Mouse (Mus musculus) MEL (cell line): ENCODE data around the gene Usp32. TPM values are rescaled to one million over a fixed set of nuclear protein-coding genes. Genes with fewer than 3 reads are reported as not detected.
A peak's percentile ranks its signal among the peaks of the same experiment; 100 is the strongest.

ENCODE experiments used
- DNase-seq: peaks from one replicate; pipeline ENCODE4 v3.0.0; 2011; ENCODE audit warnings: low read depth, low spot score
- H3K27ac ChIP-seq: 2 replicates; pipeline ENCODE4 v1.5.1; 2012; ENCODE audit warnings: low read depth, mild to moderate bottlenecking, control low read depth, low read length, moderate library complexity; ENCODE audit not compliant: control insufficient read depth
- H3K27me3 ChIP-seq, 2 experiments: fragments of 150-350 bp in 1 of 2; sonication (generic) in 1 of 2; 2 replicates each; pipeline ENCODE4 v1.6.1; 2012; ENCODE audit warnings: low read length in 2 of 2, mild to moderate bottlenecking in 2 of 2, improper control_type of control experiment in 1 of 2, moderate library complexity in 1 of 2; ENCODE audit not compliant: insufficient read depth in 2 of 2, control insufficient read depth in 1 of 2
- H3K36me3 ChIP-seq, 2 experiments: 2 replicates each; pipeline ENCODE4 v1.6.1; 2012 to 2014; ENCODE audit warnings: low read length in 2 of 2, improper control_type of control experiment in 1 of 2, inconsistent platforms in 1 of 2, mild to moderate bottlenecking in 1 of 2; ENCODE audit not compliant: insufficient read depth in 2 of 2, control insufficient read depth in 1 of 2
- H3K4me1 ChIP-seq, 2 experiments: fragments of 150-350 bp in 1 of 2; sonication (generic) in 1 of 2; 2 replicates each; pipeline ENCODE4 v1.6.1; 2012; ENCODE audit warnings: low read length in 2 of 2, improper control_type of control experiment in 1 of 2, mild to moderate bottlenecking in 1 of 2; ENCODE audit not compliant: insufficient read depth in 2 of 2, control insufficient read depth in 1 of 2
- H3K4me3 ChIP-seq, 2 experiments: fragments of 150-350 bp in 1 of 2; sonication (generic) in 1 of 2; 2 replicates each; pipeline ENCODE4 v1.5.1; 2012; ENCODE audit warnings: low read depth in 2 of 2, low read length in 2 of 2, mild to moderate bottlenecking in 2 of 2, moderate library complexity in 2 of 2, control low read depth in 1 of 2, improper control_type of control experiment in 1 of 2; ENCODE audit not compliant: control insufficient read depth in 1 of 2, insufficient read depth in 1 of 2
- H3K79me2 ChIP-seq: 2 replicates; pipeline ENCODE4 v1.6.1; 2012; ENCODE audit warnings: mild to moderate bottlenecking, low read length, moderate library complexity; ENCODE audit not compliant: control insufficient read depth, poor library complexity, insufficient read depth
- H3K9ac ChIP-seq: 2 replicates; pipeline ENCODE4 v1.6.1; 2012; ENCODE audit warnings: low read depth, mild to moderate bottlenecking, control low read depth, low read length, moderate library complexity; ENCODE audit not compliant: control insufficient read depth, poor library complexity, severe bottlenecking
- H3K9me3 ChIP-seq: fragments of 150-350 bp; sonication (generic); replicated peaks from 2 replicates; pipeline ENCODE4 v1.6.1; 2012; ENCODE audit warnings: mild to moderate bottlenecking, low read length, improper control_type of control experiment, moderate library complexity; ENCODE audit not compliant: insufficient read depth
- BHLHE40 ChIP-seq: IDR thresholded peaks from 2 replicates; pipeline ENCODE4 v1.6.1; 2012; ENCODE audit warnings: low read depth, mild to moderate bottlenecking, inconsistent platforms, low read length, improper control_type of control experiment, borderline replicate concordance
- CHD2 ChIP-seq: IDR thresholded peaks from 2 replicates; pipeline ENCODE4 v1.6.1; 2011; ENCODE audit warnings: low read length, improper control_type of control experiment
- E2F4 ChIP-seq: IDR thresholded peaks from 2 replicates; pipeline ENCODE4 v1.6.1; 2011; ENCODE audit warnings: low read depth, low read length, improper control_type of control experiment, borderline replicate concordance
- ELF1 ChIP-seq: IDR thresholded peaks from 2 replicates; pipeline ENCODE4 v1.6.1; 2014; ENCODE audit warnings: low read depth, mild to moderate bottlenecking, inconsistent platforms, low read length, improper control_type of control experiment, moderate library complexity
- EP300 ChIP-seq, 2 experiments: IDR thresholded peaks; 2 replicates each; pipeline ENCODE4 v1.6.1; 2011; ENCODE audit warnings: improper control_type of control experiment in 2 of 2, low read length in 2 of 2, low read depth in 1 of 2, mild to moderate bottlenecking in 1 of 2
- ETS1 ChIP-seq: IDR thresholded peaks from 2 replicates; pipeline ENCODE4 v1.6.1; 2012; ENCODE audit warnings: low read depth, mild to moderate bottlenecking, inconsistent platforms, low read length, improper control_type of control experiment, moderate library complexity
- GABPA ChIP-seq: IDR thresholded peaks from 2 replicates; pipeline ENCODE4 v1.6.1; 2012; ENCODE audit warnings: low read depth, mild to moderate bottlenecking, inconsistent platforms, low read length, improper control_type of control experiment, moderate library complexity
- GATA1 ChIP-seq: IDR thresholded peaks from 2 replicates; pipeline ENCODE4 v1.6.1; 2011; ENCODE audit warnings: low read depth, low read length, improper control_type of control experiment
- HCFC1 ChIP-seq: IDR thresholded peaks from 2 replicates; pipeline ENCODE4 v1.6.1; 2012; ENCODE audit warnings: low read depth, mild to moderate bottlenecking, inconsistent platforms, low read length, improper control_type of control experiment, moderate library complexity
- JUND ChIP-seq: IDR thresholded peaks from 2 replicates; pipeline ENCODE4 v1.6.1; 2011; ENCODE audit warnings: low read depth, mild to moderate bottlenecking, improper control_type of control experiment, low read length
- KAT2A ChIP-seq: conservative IDR thresholded peaks from 2 replicates; pipeline ENCODE4 v1.6.1; 2012; ENCODE audit warnings: low read depth, low read length, improper control_type of control experiment, inconsistent platforms
- MAFK ChIP-seq: IDR thresholded peaks from 2 replicates; pipeline ENCODE4 v1.6.1; 2011; ENCODE audit warnings: low read depth, mild to moderate bottlenecking, low read length, improper control_type of control experiment, borderline replicate concordance
- MAX ChIP-seq: IDR thresholded peaks from 2 replicates; pipeline ENCODE4 v1.6.1; 2011; ENCODE audit warnings: low read length, improper control_type of control experiment
- MEF2A ChIP-seq: IDR thresholded peaks from 2 replicates; pipeline ENCODE4 v1.6.1; 2014; ENCODE audit warnings: low read depth, mild to moderate bottlenecking, inconsistent platforms, low read length, improper control_type of control experiment; ENCODE audit not compliant: poor library complexity, insufficient replicate concordance, severe bottlenecking; ENCODE audit errors: extremely low read depth
- MXI1 ChIP-seq: IDR thresholded peaks from 2 replicates; pipeline ENCODE4 v1.6.1; 2011; ENCODE audit warnings: mild to moderate bottlenecking, low read depth, low read length, improper control_type of control experiment
- MYB ChIP-seq: IDR thresholded peaks from 2 replicates; pipeline ENCODE4 v1.6.1; 2011; ENCODE audit warnings: mild to moderate bottlenecking, low read depth, low read length, improper control_type of control experiment
- MYC ChIP-seq: IDR thresholded peaks from 2 replicates; pipeline ENCODE4 v1.6.1; 2011; ENCODE audit warnings: low read depth, mild to moderate bottlenecking, low read length, improper control_type of control experiment, moderate library complexity
- NELFE ChIP-seq: IDR thresholded peaks from 2 replicates; pipeline ENCODE4 v1.6.1; 2011; ENCODE audit warnings: low read depth, low read length, improper control_type of control experiment
- NRF1 ChIP-seq: IDR thresholded peaks from 2 replicates; pipeline ENCODE4 v1.6.1; 2014; ENCODE audit warnings: low read depth, mild to moderate bottlenecking, inconsistent platforms, low read length, improper control_type of control experiment, moderate library complexity; ENCODE audit not compliant: poor library complexity, insufficient read depth, severe bottlenecking
- POLR2A ChIP-seq, 2 experiments: IDR thresholded peaks; 2 replicates each; pipeline ENCODE4 v1.6.1; 2011 to 2012; ENCODE audit warnings: low read length in 2 of 2, mild to moderate bottlenecking in 2 of 2, control low read depth in 1 of 2, improper control_type of control experiment in 1 of 2, low read depth in 1 of 2, moderate library complexity in 1 of 2; ENCODE audit not compliant: control insufficient read depth in 1 of 2, insufficient read depth in 1 of 2, poor library complexity in 1 of 2
- POLR2AphosphoS2 ChIP-seq: IDR thresholded peaks from 2 replicates; pipeline ENCODE4 v1.6.1; 2011; ENCODE audit warnings: low read length, improper control_type of control experiment
- POLR2AphosphoS5 ChIP-seq: IDR thresholded peaks from 2 replicates; pipeline ENCODE4 v1.6.1; 2012; ENCODE audit warnings: low read depth, borderline replicate concordance, mild to moderate bottlenecking, inconsistent platforms, low read length, moderate library complexity, mixed read lengths
- RAD21 ChIP-seq: IDR thresholded peaks from 2 replicates; pipeline ENCODE4 v1.6.1; 2011; ENCODE audit warnings: mild to moderate bottlenecking, low read depth, low read length, improper control_type of control experiment
- SMC3 ChIP-seq: IDR thresholded peaks from 2 replicates; pipeline ENCODE4 v1.6.1; 2011; ENCODE audit warnings: low read depth, low read length, improper control_type of control experiment
- TAL1 ChIP-seq: IDR thresholded peaks from 2 replicates; pipeline ENCODE4 v1.6.1; 2012; ENCODE audit warnings: mild to moderate bottlenecking, inconsistent platforms, low read length, moderate library complexity, mixed read lengths
- TBP ChIP-seq: IDR thresholded peaks from 2 replicates; pipeline ENCODE4 v1.8.0; 2011; ENCODE audit warnings: low read depth, low read length, improper control_type of control experiment
- TCF12 ChIP-seq: IDR thresholded peaks from 2 replicates; pipeline ENCODE4 v1.6.1; 2014; ENCODE audit warnings: low read depth, mild to moderate bottlenecking, inconsistent platforms, low read length, improper control_type of control experiment, moderate library complexity
- UBTF ChIP-seq: IDR thresholded peaks from 2 replicates; pipeline ENCODE4 v1.6.1; 2012; ENCODE audit warnings: low read depth, mild to moderate bottlenecking, inconsistent platforms, low read length, improper control_type of control experiment, moderate library complexity, borderline replicate concordance; ENCODE audit not compliant: insufficient read depth
- USF1 ChIP-seq: IDR thresholded peaks from 2 replicates; pipeline ENCODE4 v1.6.1; 2014; ENCODE audit warnings: low read depth, mild to moderate bottlenecking, inconsistent platforms, low read length, improper control_type of control experiment, moderate library complexity
- USF2 ChIP-seq, 2 experiments: IDR thresholded peaks; 2 replicates each; pipeline ENCODE4 v1.6.1; 2011 to 2012; ENCODE audit warnings: improper control_type of control experiment in 2 of 2, low read length in 2 of 2, borderline replicate concordance in 1 of 2, inconsistent platforms in 1 of 2, low read depth in 1 of 2, mild to moderate bottlenecking in 1 of 2; ENCODE audit not compliant: insufficient read depth in 1 of 2
- ZC3H11A ChIP-seq: IDR thresholded peaks from 2 replicates; pipeline ENCODE4 v1.6.1; 2012; ENCODE audit warnings: low read depth, mild to moderate bottlenecking, inconsistent platforms, low read length, improper control_type of control experiment
- ZKSCAN1 ChIP-seq: IDR thresholded peaks from 2 replicates; pipeline ENCODE4 v1.6.1; 2012; ENCODE audit warnings: low read depth, mild to moderate bottlenecking, inconsistent platforms, low read length, improper control_type of control experiment, moderate library complexity
- ZMIZ1 ChIP-seq: IDR thresholded peaks from 2 replicates; pipeline ENCODE4 v1.6.1; 2012; ENCODE audit warnings: low read depth, mild to moderate bottlenecking, inconsistent platforms, low read length, improper control_type of control experiment, moderate library complexity
- polyA plus RNA-seq, 2 experiments: library from polyadenylated mRNA; stranded (reverse) in 1 of 2; unstranded in 1 of 2; fragments of >175 nt in 1 of 2; fragments of >200 nt in 1 of 2; gene quantifications; 2 replicates each; pipeline versions ENCODE4 v1.2.1 to v1.2.4; 2012; ENCODE audit warnings: low replicate concordance in 2 of 2, low read depth in 1 of 2; ENCODE audit not compliant: insufficient read length in 2 of 2, insufficient read depth in 1 of 2, missing spikeins in 1 of 2
- total RNA-seq: library from RNA; depleted of rRNA; stranded (reverse); fragments of 300-350 nt; gene quantifications from 2 replicates; pipeline ENCODE4 v1.2.3, GENCODE M21; 2012

Gene Usp32
- total and polyA plus RNA-seq, 3 experiments, result 11.3 to 11.5 TPM; not detected in 1

GRCm38 (mm10) chr11:85109957-85110356 lies 30.0 kb downstream of the Usp32 start (continued):
- no peak for TF ChIP-seq ZMIZ1
- peak; percentile 87 for TF ChIP-seq GATA1
- no peak for TF ChIP-seq NRF1
- peak; percentile 61 for TF ChIP-seq ETS1

GRCm38 (mm10) chr11:85107217-85107616 lies 32.7 kb downstream of the Usp32 start:
- Histone ChIP-seq H3K36me3 (peaks cover 0 to 47% of the 10 kb centered on the region in 2 experiments), H3K9ac (peak overlapping the region; percentile 3; the same call in 1 of the 2 replicates), H3K27ac (no peak overlapping the region), H3K27me3 (no peaks in the 10 kb centered on the region), H3K4me1 (peaks cover 27 to 44% of the 10 kb centered on the region in 2 experiments), H3K79me2 (no peaks in the 10 kb centered on the region), H3K9me3 (no peaks in the 10 kb centered on the region), H3K4me3 (peak overlapping the region in 1 of 2 experiments; percentile 46; a peak in 2 of 4 replicates)
- DNase-seq, result peak; percentile 81
- TF ChIP-seq HCFC1 (0 out of 2 replicates have a peak, but pooled peaks have one; percentile 41), MAFK (peak; percentile 79; the same call in 1 of the 2 replicates), ELF1 (peak; percentile 48; the same call in 1 of the 2 replicates), KAT2A (peak; percentile 62), ZMIZ1 (peak; percentile 85), E2F4 (peak; percentile 50; the same call in 1 of the 2 replicates), RAD21 (no peak), JUND (no peak), ETS1 (peak; percentile 94), MEF2A (peak; percentile 77; the same call in 1 of the 2 replicates), EP300 (IDR thresholded peaks at IDR 0.05; ENCODE audit: low read depth in 1 of 2, low read length in 2 of 2) (peak; percentile 98 to 99), GATA1 (peak; percentile 99), NRF1 (0 out of 2 replicates have a peak, but pooled peaks have one; percentile 23), MYB (peak; percentile 76), POLR2AphosphoS5 (no peak), POLR2A (IDR thresholded peaks at IDR 0.05; ENCODE audit: control insufficient read depth in 1 of 2, insufficient read depth in 1 of 2, low read depth in 1 of 2, low read length in 2 of 2, poor library complexity in 1 of 2) (no peak), UBTF (no peak), TCF12 (peak; percentile 100), MYC (peak; percentile 82; the same call in 1 of the 2 replicates), NELFE (peak; percentile 17; the same call in 1 of the 2 replicates), BHLHE40 (peak; percentile 77), TAL1 (peak; percentile 77), MAX (no peak), USF1 (peak; percentile 4; the same call in 1 of the 2 replicates), TBP (0 out of 2 replicates have a peak, but pooled peaks have one; percentile 10), ZC3H11A (peak; percentile 24; the same call in 1 of the 2 replicates), MXI1 (peak; percentile 83), SMC3 (no peak), GABPA (no peak; the same call in 1 of the 2 replicates), USF2 (IDR thresholded peaks at IDR 0.05; ENCODE audit: borderline replicate concordance in 1 of 2, insufficient read depth in 1 of 2, low read depth in 1 of 2, low read length in 2 of 2) (no peak), CHD2 (peak; percentile 71), POLR2AphosphoS2 (peak; percentile 80; the same call in 1 of the 2 replicates), ZKSCAN1 (peak; percentile 98)
